Mouse (Mus musculus): ENCODE data around the gene Apon. TPM values are rescaled to one million over a fixed set of nuclear protein-coding genes. Genes with fewer than 3 reads are reported as not detected.
"Not testable (repeated sequence)": the region's sequence is repeated elsewhere in the genome, so short reads cannot be mapped to it uniquely, and the experiment has no call there.

Apon gene
- polyA plus RNA-seq, 1 experiment from 2014 or later, result 0.67 TPM

DNA sequence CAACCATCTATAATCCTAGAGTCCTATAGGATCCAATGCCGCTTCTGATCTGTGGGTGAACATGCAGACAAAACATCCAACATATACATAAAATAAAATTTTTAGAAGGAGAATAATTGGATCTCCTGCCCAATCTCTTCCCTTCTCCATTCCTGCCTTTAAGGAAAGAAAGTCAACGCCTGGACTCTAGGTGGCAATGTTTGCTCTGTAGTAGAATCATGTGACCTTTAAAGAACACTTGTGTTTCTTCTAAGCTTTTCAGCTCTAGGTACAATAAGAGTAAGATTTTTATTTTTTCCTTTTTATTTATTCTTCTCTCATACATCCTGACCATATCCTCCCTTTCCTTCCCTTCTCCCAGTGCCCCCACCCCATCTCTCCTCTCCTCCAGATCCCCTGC is 18.0 kb downstream of the Apon start:
- H3K4me2 ChIP-seq, result no peak overlapping the region

GRCm38 (mm10) chr10:128272819-128273439 is 19.0 kb downstream of the Apon start:
- not testable (repeated sequence) for H3K4me1 ChIP-seq (ENCODE audit: insufficient read depth); H3K9ac ChIP-seq; H3K36me3 ChIP-seq (ENCODE audit: insufficient read depth); H3K27ac ChIP-seq (ENCODE audit: low read depth); H3K27me3 ChIP-seq (ENCODE audit: insufficient read depth, low read length); DNase-seq; H3K4me3 ChIP-seq (ENCODE audit: low read depth, low read length); H3K4me2 ChIP-seq; H3K9me3 ChIP-seq (ENCODE audit: low read depth, low read length); ATAC-seq (ENCODE audit: insufficient read depth)
- 89% methylated on average over 4 of the region's 7 CpGs for WGBS

More for the DNA sequence above, 18.0 kb downstream of the Apon start:
- ATAC-seq (ENCODE audit: insufficient read depth) (no peak), DNase-seq (peak; percentile 35)
- WGBS, result 56% methylated on average over 2 of the region's 2 CpGs
- Histone ChIP-seq H3K27me3 (ENCODE audit: insufficient read depth, low read length) (no peaks in the 10 kb centered on the region), H3K9ac (no peak overlapping the region), H3K4me1 (ENCODE audit: insufficient read depth) (no peaks in the 10 kb centered on the region), H3K27ac (ENCODE audit: low read depth) (no peak overlapping the region), H3K9me3 (ENCODE audit: low read depth, low read length) (no peaks in the 10 kb centered on the region), H3K36me3 (ENCODE audit: insufficient read depth) (peaks cover 4% of the 10 kb centered on the region; the same call in 1 of the 2 replicates), H3K4me3 (ENCODE audit: low read depth, low read length) (no peak overlapping the region)
- TF ChIP-seq CTCF (IDR thresholded peaks at IDR 0.05; ENCODE audit: low read depth), result peak; percentile 10; the same call in 1 of the 2 replicates

GRCm38 (mm10) chr10:128275374-128275773 is 21.5 kb downstream of the Apon start:
- not testable (repeated sequence) for H3K4me1 ChIP-seq (ENCODE audit: insufficient read depth); H3K4me2 ChIP-seq; H3K27ac ChIP-seq (ENCODE audit: low read depth); H3K27me3 ChIP-seq (ENCODE audit: insufficient read depth, low read length); H3K9ac ChIP-seq; ATAC-seq (ENCODE audit: insufficient read depth); H3K4me3 ChIP-seq (ENCODE audit: low read depth, low read length); DNase-seq; H3K9me3 ChIP-seq (ENCODE audit: low read depth, low read length)
- peaks cover 25% of the 10 kb centered on the region for H3K36me3 ChIP-seq (ENCODE audit: insufficient read depth)
- WGBS, result 87% methylated on average over 1 of the region's 1 CpGs

DNA sequence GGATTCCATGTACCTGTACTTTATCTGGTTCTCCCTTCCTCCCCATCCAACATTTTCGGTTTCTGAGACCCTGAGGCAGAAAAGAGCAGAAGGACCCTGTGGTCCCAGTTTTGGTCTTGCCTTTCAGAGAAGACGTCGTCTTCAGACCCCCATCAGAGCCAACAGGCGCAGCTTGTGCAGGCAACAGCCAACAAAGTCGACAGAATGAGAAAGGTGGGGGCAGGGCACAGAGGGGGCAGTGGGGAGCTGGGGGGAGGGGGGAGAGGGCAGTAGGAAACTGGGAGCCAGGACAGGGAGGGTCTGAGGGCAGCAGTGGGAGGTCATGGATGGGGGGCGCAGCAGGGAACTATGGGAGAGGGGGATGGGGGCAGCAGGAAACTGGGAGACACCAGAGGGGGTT is 24.3 kb downstream of the Apon start:
- Histone ChIP-seq H3K36me3 (ENCODE audit: insufficient read depth) (peaks cover 53% of the 10 kb centered on the region), H3K4me3 (ENCODE audit: low read depth, low read length) (no peak overlapping the region), H3K4me2 (no peak overlapping the region), H3K27me3 (ENCODE audit: insufficient read depth, low read length) (no peaks in the 10 kb centered on the region), H3K9ac (no peak overlapping the region), H3K27ac (ENCODE audit: low read depth) (no peak overlapping the region), H3K4me1 (ENCODE audit: insufficient read depth) (no peaks in the 10 kb centered on the region), H3K9me3 (ENCODE audit: low read depth, low read length) (no peaks in the 10 kb centered on the region)
- ATAC-seq (ENCODE audit: insufficient read depth) (peak; percentile 6; the same call in 1 of the 2 replicates), DNase-seq (no peak)
- 53% methylated on average over 6 of the region's 6 CpGs for WGBS
- TF ChIP-seq CTCF (IDR thresholded peaks at IDR 0.05; ENCODE audit: low read depth), result no peak

DNA sequence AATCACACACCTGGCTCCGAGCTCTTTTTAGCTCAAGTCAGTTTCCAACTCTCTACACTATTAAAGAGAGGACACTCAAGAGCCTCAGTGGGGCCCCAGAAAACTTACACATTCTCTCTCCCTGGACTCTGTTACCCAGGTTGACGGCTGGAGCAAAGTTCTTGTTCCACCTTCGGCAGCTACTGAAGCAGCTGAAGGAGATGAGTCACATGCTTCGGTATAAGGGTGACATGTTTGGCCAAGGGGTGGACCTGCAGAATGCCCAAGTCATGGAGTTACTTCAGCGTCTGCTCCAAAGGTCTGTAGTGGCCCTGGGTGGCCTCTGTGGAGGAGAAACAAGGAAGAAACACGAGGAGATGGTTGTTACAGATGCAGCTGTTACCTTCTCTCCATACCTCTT is 27.0 kb downstream of the Apon start:
- H3K9me3 ChIP-seq (ENCODE audit: low read depth, low read length), result no peaks in the 10 kb centered on the region
- peaks cover 74% of the 10 kb centered on the region for H3K36me3 ChIP-seq (ENCODE audit: insufficient read depth)

GRCm38 (mm10) chr10:128281682-128282081 is 27.8 kb downstream of the Apon start:
- no peak for DNase-seq
- no peak overlapping the region for H3K9ac ChIP-seq
- H3K4me1 ChIP-seq (ENCODE audit: insufficient read depth), result no peaks in the 10 kb centered on the region
- no peaks in the 10 kb centered on the region for H3K9me3 ChIP-seq (ENCODE audit: low read depth, low read length)
- no peak overlapping the region for H3K4me2 ChIP-seq
- peaks cover 75% of the 10 kb centered on the region for H3K36me3 ChIP-seq (ENCODE audit: insufficient read depth)
- H3K27me3 ChIP-seq (ENCODE audit: insufficient read depth, low read length), result no peaks in the 10 kb centered on the region
- no peak overlapping the region for H3K27ac ChIP-seq (ENCODE audit: low read depth)
- no peak for TF ChIP-seq CTCF (IDR thresholded peaks at IDR 0.05; ENCODE audit: low read depth)
- WGBS, result 83% methylated on average over 14 of the region's 14 CpGs
- ATAC-seq (ENCODE audit: insufficient read depth), result no peak
- H3K4me3 ChIP-seq (ENCODE audit: low read depth, low read length), result no peak overlapping the region

More for the DNA sequence above, 27.0 kb downstream of the Apon start:
- no peak for ATAC-seq (ENCODE audit: insufficient read depth)
- DNase-seq, result no peak
- Histone ChIP-seq H3K9ac (no peak overlapping the region), H3K27me3 (ENCODE audit: insufficient read depth, low read length) (no peaks in the 10 kb centered on the region), H3K4me1 (ENCODE audit: insufficient read depth) (no peaks in the 10 kb centered on the region), H3K4me2 (no peak overlapping the region), H3K27ac (ENCODE audit: low read depth) (no peak overlapping the region), H3K4me3 (ENCODE audit: low read depth, low read length) (no peak overlapping the region)
- no peak for TF ChIP-seq CTCF (IDR thresholded peaks at IDR 0.05; ENCODE audit: low read depth)
- WGBS, result 79% methylated on average over 6 of the region's 6 CpGs

- ATAC-seq (ENCODE audit: insufficient read depth) (no peak), DNase-seq (no peak)
- Histone ChIP-seq H3K9me3 (ENCODE audit: low read depth, low read length) (no peaks in the 10 kb centered on the region), H3K4me1 (ENCODE audit: insufficient read depth) (no peaks in the 10 kb centered on the region), H3K36me3 (ENCODE audit: insufficient read depth) (peaks cover 68% of the 10 kb centered on the region), H3K27ac (ENCODE audit: low read depth) (no peak overlapping the region), H3K4me3 (ENCODE audit: low read depth, low read length) (no peak overlapping the region), H3K27me3 (ENCODE audit: insufficient read depth, low read length) (no peaks in the 10 kb centered on the region), H3K4me2 (no peak overlapping the region), H3K9ac (no peak overlapping the region)
- no peak for TF ChIP-seq CTCF (IDR thresholded peaks at IDR 0.05; ENCODE audit: low read depth)
- 76% methylated on average over 20 of the region's 20 CpGs for WGBS
Measured at GRCm38 (mm10) chr10:128282886-128283450, 29.1 kb downstream of the Apon start.
